Mouse (Mus musculus) cerebellum, adult 11 months (tissue): ENCODE data around the gene Vps37c.
A peak's percentile ranks its signal among the peaks of the same experiment; 100 is the strongest.

Source experiments
- DNase-seq: peaks from one replicate; pipeline ENCODE4 v3.0.0; 2022

Vps37c gene

DNA sequence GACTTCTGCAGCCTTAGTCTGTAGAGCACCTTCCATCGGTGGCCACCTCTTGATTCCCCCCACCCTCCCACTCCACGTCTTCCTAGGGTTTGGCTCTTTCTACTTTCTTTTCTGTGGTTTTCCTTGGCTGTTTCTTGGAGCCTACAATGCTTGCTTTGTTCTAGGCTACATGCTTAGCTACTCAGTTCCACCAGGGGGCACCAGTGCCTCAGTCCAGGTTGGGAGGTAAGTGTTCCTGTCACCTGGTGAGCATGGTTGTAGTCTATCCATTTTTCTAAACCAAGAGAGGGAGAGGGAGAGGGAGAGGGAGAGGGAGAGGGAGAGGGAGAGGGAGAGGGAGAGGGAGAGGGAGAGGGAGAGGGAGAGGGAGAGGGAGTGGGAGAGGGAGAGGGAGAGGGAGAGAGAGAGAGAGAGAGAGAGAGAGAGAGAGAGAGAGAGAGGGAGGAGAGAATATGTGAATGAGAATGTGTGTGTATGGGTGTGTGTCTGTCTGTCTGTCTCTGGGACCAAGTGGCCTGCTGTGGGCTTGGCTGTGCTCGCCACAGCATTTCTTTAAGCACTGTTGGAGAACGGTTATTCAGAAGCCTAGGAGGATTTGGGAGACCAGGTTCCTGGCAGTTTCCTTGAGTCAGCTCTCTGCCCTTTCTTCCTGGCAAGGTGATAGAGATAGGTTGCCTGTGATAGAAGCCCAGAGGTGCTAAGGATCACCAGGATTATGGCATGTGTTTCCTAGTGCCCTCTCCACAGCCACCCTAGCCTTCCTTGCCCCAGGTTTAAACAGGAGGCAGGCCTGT lies 26.3 kb downstream of the Vps37c start:
- peak; percentile 84 for DNase-seq

DNA sequence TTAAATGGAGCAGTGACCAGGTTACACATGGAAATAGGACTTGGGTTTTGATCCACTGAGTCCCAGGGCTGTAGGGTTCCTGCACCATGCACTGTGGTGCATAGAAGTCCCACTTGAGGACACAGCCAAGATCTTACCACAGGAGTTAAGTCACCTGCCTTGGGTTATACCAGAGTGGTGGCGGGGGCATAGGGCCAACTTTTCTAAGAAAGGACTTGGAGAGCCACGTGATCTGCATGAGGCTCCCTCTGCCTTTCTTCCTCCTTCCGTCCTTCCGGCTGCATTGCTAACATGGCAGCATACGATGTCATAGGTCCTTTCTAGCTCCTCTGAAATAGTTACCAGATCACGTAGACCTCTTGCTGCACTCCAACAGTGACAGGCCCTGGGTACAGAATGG lies 26.9 kb downstream of the Vps37c start:
- DNase-seq: no peak

DNA sequence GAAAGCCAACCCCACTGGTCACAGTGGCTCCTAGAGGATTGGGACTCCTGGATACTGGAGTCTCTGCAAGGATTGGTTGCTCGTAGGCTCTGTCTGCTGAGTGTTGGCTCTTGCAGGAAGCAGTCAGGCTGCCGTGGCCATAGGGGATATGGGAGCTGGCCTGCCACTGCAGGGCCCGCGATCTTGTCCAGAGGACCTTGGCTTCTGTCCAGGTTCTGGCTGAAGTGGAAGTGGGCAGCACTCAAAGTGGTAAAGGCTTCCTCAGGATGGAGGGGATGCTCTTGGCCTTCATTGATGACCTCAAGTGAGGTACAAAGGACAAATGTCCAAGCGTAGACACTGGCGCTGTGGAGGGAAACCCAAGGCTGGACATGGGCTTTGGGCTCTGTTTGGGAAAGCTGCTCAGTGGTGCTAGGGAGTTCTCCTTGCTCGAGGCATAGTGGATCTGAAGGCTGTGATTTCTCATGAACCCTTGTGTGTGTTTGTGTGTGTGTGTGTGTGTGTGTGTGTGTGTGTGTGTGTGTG lies 29.8 kb downstream of the Vps37c start:
- DNase-seq: no peak

DNA sequence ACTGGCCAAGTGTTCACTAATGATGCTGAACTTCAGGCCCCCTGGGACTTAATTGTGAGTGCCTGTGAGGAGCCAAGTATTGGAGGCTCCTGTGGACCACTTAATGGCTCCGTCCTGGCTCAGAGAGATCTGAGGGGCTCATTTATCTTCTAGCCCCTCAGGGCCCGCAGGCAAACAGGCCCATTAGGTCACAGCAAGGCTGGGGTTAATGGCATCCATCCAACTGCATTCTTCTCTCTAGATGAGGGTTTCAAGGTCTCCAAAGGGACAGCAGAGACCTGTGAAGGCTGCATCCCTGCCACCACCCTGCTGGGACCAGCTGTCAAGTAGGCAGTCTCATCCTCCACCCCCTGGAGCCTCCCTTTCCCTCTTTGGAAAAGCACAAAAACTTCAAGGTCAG lies 31.2 kb downstream of the Vps37c start:
- peak; percentile 79 for DNase-seq

DNA sequence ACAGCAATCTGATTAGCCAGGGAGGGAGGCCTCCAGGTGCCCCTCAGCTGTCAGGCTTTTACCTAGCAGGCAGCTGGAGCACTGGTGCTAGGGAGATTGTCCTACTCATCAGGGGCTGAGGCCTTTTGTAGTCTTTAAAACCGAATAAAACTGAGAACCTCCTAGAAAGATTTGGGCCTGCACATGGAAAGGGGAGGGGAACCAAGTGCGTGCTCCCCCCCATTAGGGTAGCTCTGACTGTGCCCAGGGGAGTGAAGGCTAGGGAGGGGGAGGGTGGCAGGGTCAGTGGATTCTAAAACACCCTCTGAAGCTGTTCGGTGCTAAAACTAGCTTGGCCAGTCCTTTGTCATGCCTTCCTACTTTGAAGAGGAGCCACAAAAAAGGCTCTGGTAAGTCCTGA lies 32.0 kb downstream of the Vps37c start:
- no peak for DNase-seq

DNA sequence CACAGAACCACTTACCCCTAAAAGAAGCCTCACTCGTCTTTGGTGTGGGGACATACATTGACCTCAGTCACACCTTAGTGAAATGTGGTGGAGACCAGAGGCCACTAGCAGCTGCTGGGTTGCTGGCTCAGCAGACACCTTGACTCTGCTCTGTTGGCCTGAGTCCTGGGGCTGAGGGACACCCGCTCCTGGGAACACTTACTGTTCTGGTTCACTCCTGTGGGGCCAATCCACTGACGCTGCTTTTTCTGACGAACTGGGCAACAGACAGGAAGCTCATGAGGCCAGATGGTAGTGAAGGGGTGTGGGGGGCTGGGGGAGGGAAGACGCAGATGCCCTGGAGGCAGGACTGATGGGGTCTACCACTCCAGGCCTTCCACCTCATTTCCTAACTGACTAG lies 32.5 kb downstream of the Vps37c start:
- DNase-seq: no peak

DNA sequence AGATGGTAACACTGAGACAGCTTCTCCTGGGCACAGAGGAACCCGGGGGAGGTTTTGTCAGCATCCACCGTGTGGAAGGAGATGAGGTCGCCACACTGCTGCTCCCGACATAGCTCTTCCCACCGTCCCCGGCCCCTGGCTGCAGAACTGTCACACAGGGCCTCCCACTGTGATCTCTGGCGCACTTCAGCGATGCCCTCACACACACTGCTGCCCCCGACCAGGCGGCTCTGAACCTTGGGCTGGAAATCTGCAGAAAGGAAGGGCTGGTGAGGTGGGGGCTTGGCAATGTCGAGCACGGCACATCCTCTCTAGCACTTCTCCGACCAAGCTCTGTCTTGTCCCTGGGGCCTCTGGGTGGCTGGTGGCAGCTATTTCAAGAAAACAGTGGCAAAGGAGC lies 34.5 kb downstream of the Vps37c start:
- DNase-seq: no peak

DNA sequence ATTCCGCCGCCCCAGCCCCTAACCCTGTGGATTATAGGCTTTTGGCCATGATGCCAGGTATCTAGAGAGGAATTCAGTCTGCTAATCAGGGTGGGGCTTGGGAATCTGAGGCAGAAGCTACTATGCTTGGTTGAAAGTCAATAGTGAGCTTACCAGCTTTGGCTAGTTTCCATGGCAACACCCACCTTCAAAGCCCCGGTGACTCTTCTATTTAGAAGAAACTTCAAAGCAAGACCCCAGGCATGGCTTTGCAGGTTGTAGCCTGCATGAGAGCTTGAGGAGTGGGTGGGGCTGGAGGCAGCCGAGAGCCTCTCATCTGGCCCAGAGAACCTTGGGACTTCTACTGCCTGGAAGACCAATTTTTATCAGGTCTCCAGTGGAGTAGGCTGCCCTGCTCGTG lies 35.1 kb downstream of the Vps37c start:
- no peak for DNase-seq

DNA sequence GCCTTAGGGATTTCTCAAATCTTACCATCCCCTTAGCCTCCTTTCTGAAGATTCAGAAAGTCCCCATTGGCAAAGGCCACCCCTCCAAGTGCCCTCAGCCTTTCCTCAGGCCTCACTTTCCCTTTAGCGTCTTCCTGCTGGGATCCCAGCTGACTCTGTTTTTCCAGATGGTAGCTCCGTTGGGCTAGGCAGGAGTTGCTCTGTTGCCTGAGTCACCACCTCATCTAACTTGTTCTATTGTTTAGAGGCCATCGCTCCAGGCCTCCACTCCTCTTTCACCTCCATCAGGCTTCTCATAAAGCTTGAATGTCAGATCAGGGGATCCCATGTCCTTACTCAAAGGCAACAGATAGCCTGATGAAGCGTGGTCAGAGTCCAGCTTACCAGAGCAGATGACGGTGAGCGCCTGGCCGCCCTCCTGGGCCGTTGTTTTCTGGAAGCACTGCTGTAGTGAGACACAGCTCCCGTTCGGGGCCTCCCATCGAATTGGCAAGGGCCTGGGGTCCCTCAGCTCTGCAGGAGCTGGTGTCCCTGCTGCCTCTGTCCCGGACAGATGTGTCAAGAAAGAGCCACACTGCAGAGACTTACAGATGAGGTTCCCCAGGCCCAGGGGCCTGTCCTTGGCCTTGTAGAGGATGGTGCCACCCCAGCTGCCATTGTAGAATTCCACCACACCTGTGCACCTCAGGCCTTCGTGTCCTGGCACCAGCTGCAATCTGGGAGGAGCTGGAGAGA lies 36.3 kb downstream of the Vps37c start:
- no peak for DNase-seq

DNA sequence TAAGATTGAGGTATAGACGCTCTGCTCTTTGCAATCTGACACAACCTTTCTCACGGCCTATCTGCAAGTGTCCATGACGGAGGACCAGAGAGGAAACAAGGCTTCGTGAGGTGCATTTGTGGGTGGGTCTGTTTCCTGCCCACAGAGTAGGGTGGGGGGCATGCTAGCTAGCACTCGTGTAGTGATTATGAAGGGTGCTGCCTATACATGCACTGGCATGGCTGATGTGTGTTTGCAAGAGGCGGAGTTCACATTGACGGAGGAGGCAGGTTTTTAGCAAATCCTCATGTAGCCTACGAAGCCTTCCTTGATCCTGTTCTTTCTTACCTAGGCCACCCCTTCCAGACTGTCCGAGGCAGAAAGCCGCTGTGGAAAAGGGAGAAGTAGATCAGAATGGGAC lies 41.4 kb downstream of the Vps37c start:
- no peak for DNase-seq

DNA sequence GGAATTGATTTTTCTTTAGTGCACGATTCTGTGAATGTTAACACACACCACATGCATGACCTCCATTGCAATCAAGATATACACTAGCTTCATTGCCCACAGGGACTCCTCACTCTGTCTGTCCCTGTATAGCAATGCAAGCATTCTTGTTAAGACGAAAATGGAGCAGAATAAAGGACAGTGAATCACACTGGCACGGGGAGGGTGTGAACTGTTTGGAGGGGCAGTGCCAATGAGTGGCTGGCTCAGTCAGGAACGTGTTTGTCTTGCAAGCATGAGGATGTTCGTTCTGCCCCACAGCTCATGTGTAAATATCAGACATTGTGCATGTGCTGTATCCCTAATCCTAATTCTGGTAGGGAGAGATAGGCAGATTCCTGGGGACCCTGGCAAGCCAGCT lies 41.9 kb downstream of the Vps37c start:
- DNase-seq: no peak

DNA sequence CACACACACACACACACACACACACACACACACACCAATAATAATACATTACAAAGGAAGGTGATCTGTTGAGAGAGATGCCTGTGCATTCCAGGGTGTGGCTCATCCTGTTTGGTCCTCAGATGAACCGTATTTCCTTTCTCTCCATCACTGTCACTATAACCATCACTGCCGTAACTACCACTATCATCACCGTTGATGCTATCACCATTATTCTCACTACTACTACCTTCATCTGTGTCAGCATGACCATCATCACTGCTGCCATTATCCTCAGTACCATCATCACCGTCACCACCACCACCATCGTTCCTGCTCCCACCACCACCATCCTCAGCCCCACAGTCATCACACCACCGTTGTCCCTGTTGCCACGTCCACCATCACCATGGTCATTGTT lies 43.4 kb downstream of the Vps37c start:
- DNase-seq: no peak

DNA sequence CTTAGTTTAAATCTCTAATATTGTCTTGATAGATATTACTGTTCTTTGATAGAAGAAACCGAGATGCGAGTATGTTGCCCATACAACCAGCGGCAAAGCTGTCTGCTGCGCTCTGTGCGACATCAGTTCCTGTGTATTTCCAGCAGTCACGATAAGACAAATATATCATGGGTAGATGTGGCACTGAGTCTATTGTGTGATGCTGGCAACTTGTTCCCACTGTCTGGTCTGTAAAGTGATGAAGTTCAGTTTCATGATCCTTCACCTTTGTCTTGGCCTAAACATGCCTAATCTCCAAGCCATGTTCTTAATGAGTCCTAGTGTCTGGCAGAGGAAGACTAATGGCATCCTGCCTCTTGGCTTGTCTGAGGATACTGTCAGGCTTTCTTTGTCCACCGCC lies 44.2 kb downstream of the Vps37c start:
- DNase-seq: no peak

DNA sequence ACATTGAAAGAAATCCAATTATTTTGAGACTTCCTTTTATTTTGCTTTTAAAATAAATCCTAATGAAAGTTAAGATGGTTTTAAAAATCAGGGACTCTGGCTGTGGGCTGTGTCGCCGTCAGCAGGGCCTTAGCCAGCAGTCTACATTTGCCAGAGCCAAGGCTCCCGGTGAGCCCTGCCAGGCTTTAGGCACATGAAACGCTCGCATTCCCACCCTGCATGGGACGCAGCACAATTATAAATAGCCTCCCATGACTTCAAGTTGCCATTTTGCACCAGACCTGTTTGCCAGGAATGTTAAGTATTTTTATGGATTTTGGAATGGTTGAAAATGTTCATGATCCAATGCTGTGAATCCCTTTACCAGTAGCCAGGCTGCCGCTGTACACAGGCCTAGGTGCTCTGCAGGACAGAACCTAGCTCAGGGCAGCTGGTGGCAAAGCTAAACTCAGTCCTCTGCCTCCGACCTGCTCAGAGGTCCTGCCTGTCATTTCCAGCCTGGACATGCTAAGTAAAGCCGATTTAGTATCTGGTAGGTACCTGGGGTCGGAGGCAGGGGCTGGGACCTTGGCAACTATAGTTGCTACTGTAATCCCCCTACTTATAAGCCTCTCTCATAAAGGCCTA lies 45.1 kb downstream of the Vps37c start:
- no peak for DNase-seq

DNA sequence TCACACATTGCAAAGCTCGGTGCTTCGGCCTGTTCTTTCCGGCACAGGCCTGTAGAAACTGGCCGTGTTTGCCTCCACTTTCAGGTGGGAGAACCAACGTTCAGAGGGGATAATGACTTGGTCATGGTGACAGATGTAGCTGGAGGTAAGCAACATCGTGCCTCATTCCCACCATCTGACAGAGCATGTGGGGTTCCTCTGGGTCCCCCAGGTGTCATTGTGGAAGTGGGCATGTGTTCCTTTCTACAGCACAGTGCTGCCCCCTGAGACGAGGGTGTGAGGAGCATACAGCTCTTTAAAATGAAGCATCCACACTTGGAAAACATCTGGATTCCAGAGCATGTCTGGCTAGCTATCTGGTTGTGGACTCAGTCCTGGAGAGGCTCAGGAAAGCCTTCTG lies 46.0 kb downstream of the Vps37c start:
- DNase-seq: no peak

DNA sequence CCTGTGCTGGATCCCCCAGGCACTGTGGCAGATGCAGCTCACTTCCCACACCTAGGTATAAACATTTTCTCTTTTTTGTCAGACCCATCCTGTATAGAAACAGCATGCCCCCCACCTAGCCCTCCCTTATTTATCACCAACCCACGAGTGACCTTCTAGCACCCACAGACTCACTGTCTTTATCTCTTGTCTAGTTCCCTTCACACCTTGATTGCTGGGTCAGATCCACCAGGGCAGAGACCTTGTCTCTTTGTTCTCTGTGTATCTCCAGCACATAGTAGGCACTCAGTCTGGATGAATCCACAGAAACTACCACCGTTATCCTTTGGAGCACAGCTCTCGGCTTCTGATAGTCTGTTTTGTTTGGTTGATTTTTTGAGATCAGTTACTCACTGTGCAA lies 46.5 kb downstream of the Vps37c start:
- DNase-seq: no peak

DNA sequence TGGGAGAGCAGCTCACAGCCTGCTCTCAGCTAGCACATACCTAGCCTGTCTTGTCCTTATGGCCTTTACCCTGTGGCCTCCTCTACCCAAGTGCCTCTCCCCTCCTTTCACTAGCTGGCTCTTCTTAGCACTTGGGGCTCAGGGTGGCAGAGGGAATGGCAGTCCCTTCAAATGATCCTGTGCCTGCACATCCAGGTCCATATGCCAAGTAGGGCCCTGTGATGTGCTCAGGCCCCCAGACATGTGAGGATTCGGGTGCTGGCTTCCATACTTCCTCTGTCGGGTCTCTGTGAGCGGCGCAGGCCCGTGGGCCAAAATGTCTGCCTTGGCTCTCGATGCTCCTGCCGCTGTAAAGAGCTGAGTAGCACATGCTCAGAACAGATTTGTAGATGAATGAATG lies 47.3 kb downstream of the Vps37c start:
- no peak for DNase-seq

DNA sequence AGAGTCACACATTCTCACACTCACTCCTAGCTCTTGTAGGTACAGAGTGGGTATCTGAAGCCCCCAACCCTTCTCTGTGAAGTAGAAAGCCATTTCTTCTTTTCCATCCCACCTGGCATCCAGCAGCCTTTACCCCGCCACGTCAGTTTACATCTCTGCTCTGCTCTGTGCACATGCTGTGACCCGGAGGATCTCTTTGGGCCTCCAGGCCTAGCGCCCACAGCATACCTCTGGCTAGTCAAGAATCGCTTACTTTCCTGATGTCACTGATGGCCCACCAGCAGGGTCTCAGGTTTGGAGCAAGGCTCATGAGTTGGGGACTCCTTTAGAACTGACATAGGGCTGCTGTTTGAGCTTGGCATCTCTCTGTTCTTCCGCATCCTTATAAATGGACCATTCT lies 49.5 kb downstream of the Vps37c start:
- no peak for DNase-seq

DNA sequence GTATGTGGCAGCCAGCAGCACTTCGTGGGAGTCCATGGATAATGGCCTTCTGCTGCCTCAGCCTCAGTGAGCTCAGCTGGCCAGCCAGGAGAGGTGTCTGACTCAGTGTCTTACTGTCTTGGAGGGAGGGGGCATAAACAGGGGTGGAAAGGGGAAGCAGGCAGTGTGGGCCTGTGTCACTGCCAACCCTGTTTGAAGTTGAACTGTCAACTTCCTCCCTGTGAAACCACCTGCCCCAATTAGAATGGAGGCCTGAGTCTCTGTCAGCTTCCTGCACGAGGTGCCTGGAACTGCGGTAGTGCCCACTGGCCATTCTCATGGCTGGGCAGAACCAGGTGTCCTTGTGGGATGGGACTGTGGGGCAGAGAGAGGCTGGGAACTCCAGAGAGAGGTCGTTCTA lies 50.3 kb downstream of the Vps37c start, which contains the start of gene Cd5:
TSS of gene Cd5 (minus strand) at position 192 of the 400 bp plus-strand sequence.
- DNase-seq: no peak

DNA sequence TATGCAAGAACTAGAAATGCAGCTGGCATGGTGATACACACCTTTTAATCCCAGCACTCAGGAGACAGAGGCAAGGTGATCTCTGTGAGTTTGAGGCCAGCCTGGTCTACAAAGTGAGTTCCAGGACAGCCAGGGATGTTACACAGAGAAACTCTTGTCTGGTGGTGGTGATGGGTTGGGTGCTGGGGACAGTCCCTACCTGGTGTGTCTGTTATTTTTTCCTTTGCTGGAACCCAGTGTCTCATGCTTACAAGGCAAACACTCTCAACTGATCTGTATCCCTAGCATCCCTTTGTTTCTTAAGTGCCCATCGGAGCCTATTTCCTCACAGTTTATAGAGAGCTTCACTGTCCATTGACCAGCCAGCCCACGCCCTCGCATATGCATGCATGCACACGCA lies 51.4 kb downstream of the Vps37c start:
- DNase-seq: no peak

DNA sequence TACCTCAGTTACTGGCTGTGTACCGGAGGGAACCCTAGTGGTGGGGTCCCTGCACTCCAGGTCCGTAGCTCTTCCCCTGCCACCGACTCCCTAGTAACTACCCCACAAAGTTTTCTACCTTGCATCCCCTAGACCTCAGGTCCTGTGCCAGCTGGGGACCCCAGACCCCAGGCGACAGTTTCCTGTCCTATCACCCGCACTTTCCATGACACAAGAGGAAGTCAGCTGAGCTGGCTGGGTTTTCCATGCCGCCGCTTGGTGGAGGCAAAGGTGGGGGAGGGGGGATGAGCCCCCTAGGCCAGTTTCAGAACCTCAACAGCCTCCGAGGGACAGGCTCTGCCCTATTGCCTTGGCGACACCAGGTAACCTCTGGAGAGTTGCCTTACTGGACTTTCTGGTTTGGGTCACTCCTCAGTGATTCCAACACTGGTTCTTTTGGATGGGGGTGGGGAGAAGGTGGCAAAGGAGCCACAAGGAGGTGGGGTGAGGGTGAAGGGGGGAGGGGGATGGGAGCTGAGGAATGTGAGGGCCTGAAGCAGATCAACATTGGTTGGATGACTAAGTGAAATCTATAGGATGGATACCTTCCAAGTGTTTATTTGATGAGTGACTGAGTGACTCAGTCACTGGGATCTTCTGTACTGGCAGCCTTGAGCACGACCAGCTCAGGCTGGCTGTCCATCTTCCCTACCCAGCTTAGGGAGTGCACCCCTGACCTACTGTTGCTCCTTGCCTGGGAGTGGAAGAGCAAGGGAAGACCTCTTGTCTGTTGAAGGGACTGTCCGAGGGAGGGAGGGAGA lies 52.3 kb downstream of the Vps37c start:
- no peak for DNase-seq

DNA sequence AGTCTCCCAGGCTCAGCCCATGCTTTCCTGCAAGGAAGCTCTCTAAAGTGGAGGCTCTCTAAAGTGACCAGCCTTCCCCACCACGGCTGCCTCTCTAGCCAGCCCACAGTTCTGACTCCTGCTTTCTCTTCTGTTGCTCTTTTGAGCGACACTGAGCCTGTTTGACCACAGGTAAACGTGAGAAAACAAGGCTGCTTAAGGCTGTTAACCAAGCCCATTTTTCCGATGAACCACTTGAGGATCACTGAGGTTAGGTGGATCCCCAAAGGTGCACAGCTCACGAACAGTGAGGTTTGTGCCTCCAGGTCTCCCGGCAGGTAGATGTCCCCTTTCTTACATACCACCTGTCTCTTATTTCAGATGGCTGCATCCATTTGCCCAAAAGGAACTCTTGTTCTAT lies 53.6 kb downstream of the Vps37c start:
- no peak for DNase-seq

DNA sequence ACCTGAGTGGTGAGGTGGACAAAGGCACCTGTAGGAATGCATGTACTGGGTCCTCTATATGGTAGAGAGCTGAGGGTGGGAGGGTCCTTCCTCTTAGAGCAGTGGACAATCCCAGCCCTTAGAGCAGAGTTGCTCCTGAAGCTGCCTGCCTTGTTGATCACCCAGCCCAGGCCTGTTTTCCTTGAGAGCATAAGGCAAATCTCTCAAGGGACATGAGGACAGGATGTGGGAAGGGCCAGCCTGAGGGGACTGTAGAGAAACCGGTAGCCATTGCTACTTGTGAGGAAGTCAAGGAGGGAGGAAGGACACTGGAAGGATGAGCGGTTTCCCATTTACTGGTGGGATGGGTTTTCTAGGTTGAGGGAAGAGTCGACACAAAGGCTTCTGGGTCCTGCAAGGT lies 54.0 kb downstream of the Vps37c start:
- DNase-seq: no peak
